32 mouse cellular contexts compared by ENCODE assay signal in genomic region chr6:114145650-114146329, GRCm38 (mm10). TPM values are rescaled to one million over a fixed set of nuclear protein-coding genes. Genes with fewer than 3 reads are reported as not detected.
DNase-seq lines count a peak whose midpoint lies in the region; ATAC-seq and TF ChIP-seq lines count a peak whose summit lies in the region.
"Had no signal": no experiment of that assay in that cellular context is flagged by ENCODE, and none has a peak within 500 bp of the region (broad histone marks: within the 10 kb centered on the region; RNA-seq: fewer than 3 reads in every experiment).

No protein-coding gene starts in this region.

- TF ChIP-seq CTCF in bone marrow, adult 2 months (IDR thresholded peaks at IDR 0.05; ENCODE audit: control insufficient read depth, insufficient read depth, low read length), result no peak

- no peaks in the 10 kb centered on the region for H3K4me1 ChIP-seq in bone marrow, adult 2 months (ENCODE audit: control insufficient read depth, insufficient read depth, low read length)
- no peaks in the 10 kb centered on the region for H3K4me1 ChIP-seq in liver, embryonic 11.5 days (replicated peaks; ENCODE audit: control insufficient read depth, insufficient read depth, low read length)
- no peaks in the 10 kb centered on the region for H3K4me1 ChIP-seq in liver, embryonic 16.5 days (ENCODE audit: control insufficient read depth, low read depth, low read length)
- H3K4me1 ChIP-seq: embryonic facial prominence, embryonic 12.5 days; limb, embryonic 13.5 days; stomach, embryonic 15.5 days had no signal

- H3K9ac ChIP-seq in liver, embryonic 11.5 days (ENCODE audit: low read depth, low read length), result no peak overlapping the region
- no peak overlapping the region for H3K9ac ChIP-seq in liver, embryonic 16.5 days (ENCODE audit: low read depth, low read length)
- H3K9ac ChIP-seq: embryonic facial prominence, embryonic 12.5 days; forebrain, embryonic 12.5 days; forebrain, postnatal 0 days; hindbrain, embryonic 13.5 days; limb, embryonic 13.5 days; stomach, embryonic 15.5 days had no signal

- H3K4me3 ChIP-seq in bone marrow, adult 2 months (replicated peaks; ENCODE audit: control insufficient read depth, low read depth, low read length), result no peak overlapping the region
- no peak overlapping the region for H3K4me3 ChIP-seq in liver, embryonic 11.5 days (ENCODE audit: low read depth, low read length)
- no peak overlapping the region for H3K4me3 ChIP-seq in liver, embryonic 16.5 days (ENCODE audit: low read depth, low read length)
- H3K4me3 ChIP-seq: embryonic facial prominence, embryonic 12.5 days; forebrain, embryonic 12.5 days; hindbrain, embryonic 13.5 days; limb, embryonic 13.5 days; stomach, embryonic 15.5 days had no signal

- H3K27me3 ChIP-seq in liver, embryonic 11.5 days (replicated peaks; ENCODE audit: control insufficient read depth, insufficient read depth, low read length), result no peaks in the 10 kb centered on the region; the same call in 1 of the 2 replicates
- no peaks in the 10 kb centered on the region for H3K27me3 ChIP-seq in liver, embryonic 16.5 days (ENCODE audit: control insufficient read depth, insufficient read depth, low read depth, low read length)
- H3K27me3 ChIP-seq: forebrain, embryonic 12.5 days; limb, embryonic 13.5 days; stomach, embryonic 15.5 days had no signal

- peak; percentile 8 for DNase-seq in c-Kit-positive CD71-positive TER-119-negative erythroid progenitor cells, embryonic 14.5 days (ENCODE audit: low read depth)
- no peak for DNase-seq in liver, embryonic 11.5 days (ENCODE audit: low spot score)
- DNase-seq in urinary bladder, adult 18-20 months (ENCODE audit: low spot score in 2 of 2), result no peak
- DNase-seq in thymus, adult 18-20 months, result no peak
- no peak for DNase-seq in right cerebral cortex, postnatal 4 days
- DNase-seq: adrenal gland, postnatal 25 days; cerebellum, adult 11 months; cerebellum, adult 9-11 months; embryo, embryonic 11 days; forebrain, postnatal 0 days; gastrocnemius, postnatal 10 days; heart, postnatal 36 days; kidney, adult 9 months; kidney, postnatal 25 days; lung, adult 2 months; lung, postnatal 10 days; right cerebral cortex, postnatal 25 days; thymus, postnatal 14 days had no signal

- H3K36me3 ChIP-seq in liver, embryonic 11.5 days (ENCODE audit: control insufficient read depth, insufficient read depth, low read length), result no peaks in the 10 kb centered on the region
- no peaks in the 10 kb centered on the region for H3K36me3 ChIP-seq in liver, embryonic 16.5 days (ENCODE audit: control insufficient read depth, insufficient read depth)
- H3K36me3 ChIP-seq: embryonic facial prominence, embryonic 12.5 days; forebrain, embryonic 12.5 days; limb, embryonic 13.5 days; stomach, embryonic 15.5 days had no signal

- H3K9me3 ChIP-seq in liver, embryonic 11.5 days (ENCODE audit: control insufficient read depth, low read length), result no peaks in the 10 kb centered on the region
- no peaks in the 10 kb centered on the region for H3K9me3 ChIP-seq in liver, embryonic 16.5 days (replicated peaks; ENCODE audit: control insufficient read depth, low read length)
- H3K9me3 ChIP-seq: embryonic facial prominence, embryonic 12.5 days; forebrain, embryonic 12.5 days; hindbrain, embryonic 13.5 days; limb, embryonic 13.5 days; stomach, embryonic 15.5 days had no signal

- peak overlapping the region; percentile 34; the same call in 1 of the 2 replicates for H3K27ac ChIP-seq in bone marrow, adult 2 months (ENCODE audit: control insufficient read depth, insufficient read depth, low read depth, low read length, poor library complexity)
- no peak overlapping the region for H3K27ac ChIP-seq in liver, embryonic 11.5 days (ENCODE audit: low read depth, low read length)
- H3K27ac ChIP-seq in liver, embryonic 16.5 days (ENCODE audit: low read length), result no peak overlapping the region
- H3K27ac ChIP-seq: embryonic facial prominence, embryonic 12.5 days; forebrain, embryonic 12.5 days; hindbrain, embryonic 13.5 days; limb, embryonic 13.5 days; stomach, embryonic 15.5 days had no signal

- H3K4me2 ChIP-seq in liver, embryonic 11.5 days, result no peak overlapping the region
- H3K4me2 ChIP-seq in liver, embryonic 16.5 days (ENCODE audit: low read depth, low read length), result no peak overlapping the region
- H3K4me2 ChIP-seq: embryonic facial prominence, embryonic 12.5 days; forebrain, embryonic 12.5 days; heart, embryonic 11.5 days; hindbrain, embryonic 13.5 days; limb, embryonic 13.5 days; midbrain, embryonic 11.5 days; stomach, embryonic 15.5 days had no signal

- WGBS in bone marrow, adult 2 months, result 66% methylated on average over 6 of the region's 6 CpGs
- WGBS in liver, embryonic 11.5 days, result 71% methylated on average over 6 of the region's 6 CpGs
- 52% methylated on average over 6 of the region's 6 CpGs for WGBS in liver, embryonic 16.5 days (ENCODE audit: insufficient replicate concordance)

- peak; percentile 76 for ATAC-seq in liver, embryonic 11.5 days (replicated peaks; ENCODE audit: low FRiP score)
- peak; percentile 91 for ATAC-seq in liver, embryonic 16.5 days (ENCODE audit: low read depth)
- ATAC-seq: CD4-positive, CD25-positive, alpha-beta regulatory T cell, adult 4 months; forebrain, postnatal 0 days; intestine, embryonic 16.5 days; midbrain, embryonic 16.5 days had no signal

- no peak for TF ChIP-seq POLR2A in bone marrow, adult 2 months (IDR thresholded peaks at IDR 0.05; ENCODE audit: borderline replicate concordance, control insufficient read depth, low read depth, low read length)

RNA-seq across cellular contexts. Expression of gene Slc6a11, which starts 14.7 kb away (rescaled TPM):
- not detected in 2 replicates for polyA plus RNA-seq in bone marrow, adult 2 months (2011; ENCODE audit: insufficient read depth, insufficient read length, low replicate concordance, missing spikeins)
- polyA plus RNA-seq in liver, embryonic 11.5 days (2014; fragmentation: Nextera tagmentation; extraction: Ambion mirVana), result not detected in 2 replicates
- polyA plus RNA-seq in liver, embryonic 16.5 days (2015; fragmentation: Nextera tagmentation; extraction: Ambion mirVana), result not detected in 2 replicates
- polyA plus RNA-seq: CD4-positive, CD25-positive, alpha-beta regulatory T cell, adult 4 months; heart, embryonic 11.5 days; heart, embryonic 16.5 days; lung, adult 2 months; spleen, adult 2 months had no signal
